Mouse (Mus musculus): Measurements from ENCODE around the gene Mageb3. TPM values are rescaled to one million over a fixed set of nuclear protein-coding genes. Genes with fewer than 3 reads are reported as not detected.

Gene Mageb3
- polyA plus RNA-seq (2014; fragmentation: Illumina TruSeq; extraction: RNeasy Lipid Tissue Mini Kit (QIAGEN cat#74804)), result not detected

DNA sequence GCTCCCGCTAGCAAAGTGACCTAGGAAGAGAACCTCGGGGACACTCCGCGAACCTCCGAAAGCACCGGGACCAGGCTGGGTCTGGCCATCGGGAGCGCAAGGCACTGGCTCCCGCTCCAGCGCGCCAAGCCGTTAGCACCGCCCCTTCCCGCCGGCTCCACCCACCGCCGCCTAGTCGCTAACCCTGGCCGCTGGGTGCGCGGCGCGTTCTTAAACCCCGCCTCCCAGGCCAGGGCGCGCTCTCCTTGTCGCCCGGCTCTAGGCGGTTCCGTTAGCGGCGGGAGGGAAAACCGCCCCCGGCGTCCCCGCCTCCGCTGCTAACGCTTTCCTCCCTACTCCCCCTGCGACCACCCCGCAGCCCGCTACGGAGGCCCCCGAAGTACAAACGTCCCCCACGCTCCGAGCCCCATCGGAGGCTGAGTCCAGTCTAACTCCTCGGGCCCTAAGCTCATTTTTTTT is at the start of gene Mageb3, which contains the start of gene Ctdspl2:
Gene Mageb3 (minus strand): TSS at position 328 of the 459 bp plus-strand sequence.
Gene Ctdspl2 (plus strand): TSS at position 237 of the 459 bp plus-strand sequence.

Other genes starting within 250 kb of the Mageb3 start
- gene Frmd5, start 149.0 kb downstream of the Mageb3 start, polyA plus RNA-seq (2014; fragmentation: Illumina TruSeq; extraction: RNeasy Lipid Tissue Mini Kit (QIAGEN cat#74804)), result 82.6 TPM
- 464 TPM for gene Casc4, start 89.1 kb downstream of the Mageb3 start, polyA plus RNA-seq (2014; fragmentation: Illumina TruSeq; extraction: RNeasy Lipid Tissue Mini Kit (QIAGEN cat#74804))
- gene Ctdspl2, start 91 bp downstream of the Mageb3 start, polyA plus RNA-seq (2014; fragmentation: Illumina TruSeq; extraction: RNeasy Lipid Tissue Mini Kit (QIAGEN cat#74804)), result 137 TPM
- 114 TPM for gene Eif3j1, start 72.5 kb upstream of the Mageb3 start, polyA plus RNA-seq (2014; fragmentation: Illumina TruSeq; extraction: RNeasy Lipid Tissue Mini Kit (QIAGEN cat#74804))
- gene Spg11, start 162.3 kb upstream of the Mageb3 start, polyA plus RNA-seq (2014; fragmentation: Illumina TruSeq; extraction: RNeasy Lipid Tissue Mini Kit (QIAGEN cat#74804)), result 10.4 TPM
- gene B2m, start 191.6 kb upstream of the Mageb3 start, polyA plus RNA-seq (2014; fragmentation: Illumina TruSeq; extraction: RNeasy Lipid Tissue Mini Kit (QIAGEN cat#74804)), result 2,807 TPM
- not detected for gene Trim69, start 204.6 kb upstream of the Mageb3 start, polyA plus RNA-seq (2014; fragmentation: Illumina TruSeq; extraction: RNeasy Lipid Tissue Mini Kit (QIAGEN cat#74804))
- gene Patl2, start 230.1 kb upstream of the Mageb3 start, polyA plus RNA-seq (2014; fragmentation: Illumina TruSeq; extraction: RNeasy Lipid Tissue Mini Kit (QIAGEN cat#74804)), result 1.0 TPM
- not detected for gene Terb2, start 230.2 kb upstream of the Mageb3 start, polyA plus RNA-seq (2014; fragmentation: Illumina TruSeq; extraction: RNeasy Lipid Tissue Mini Kit (QIAGEN cat#74804))